Mouse (Mus musculus): ENCODE measurements at regions not wholly inside any gene's neighbourhood (a gene's known extent, or its start where the extent isn't known, plus 50 kb on each side); places are given as distances from the start of the nearest gene placed in this dataset.

GRCm38 (mm10) chr15:45016741-45017140 lies 4882.6 kb downstream of the 9330182O14Rik start:
- peak; percentile 60 to 69 for DNase-seq (ENCODE audit: low spot score in 2 of 2)

GRCm38 (mm10) chr15:45018086-45018485 lies 4883.9 kb downstream of the 9330182O14Rik start:
- DNase-seq (ENCODE audit: low spot score in 2 of 2) = peak in 1 of 2 experiments; percentile 60

- DNase-seq (ENCODE audit: low spot score in 2 of 2) = peak; percentile 37 to 65
Observed at GRCm38 (mm10) chr15:45021790-45022189, 4887.6 kb downstream of the 9330182O14Rik start.

Measured in right cerebral cortex, postnatal 10 days (tissue).